Mouse (Mus musculus): Measurements from ENCODE around the gene Macf1. TPM values are rescaled to one million over a fixed set of nuclear protein-coding genes. Genes with fewer than 3 reads are reported as not detected.

Macf1 gene
- polyA plus RNA-seq, 1 experiment = 60.4 TPM

GRCm38 (mm10) chr4:123425672-123426272 lies 258.4 kb downstream of the Macf1 start:
- Histone ChIP-seq H3K4me3 (ENCODE audit: insufficient read depth, poor library complexity, severe bottlenecking) (no peak overlapping the region), H3K36me3 (ENCODE audit: control insufficient read depth, insufficient read depth) (no peaks in the 10 kb centered on the region), H3ac (ENCODE audit: control insufficient read depth, insufficient read length, low read depth) (no peak overlapping the region), H3K27me3 (ENCODE audit: control insufficient read depth, insufficient read depth, insufficient read length) (no peaks in the 10 kb centered on the region), H3K79me2 (ENCODE audit: control insufficient read depth, insufficient read depth) (peaks cover 50% of the 10 kb centered on the region), H3K79me3 (ENCODE audit: low read depth) (peaks cover 16% of the 10 kb centered on the region)
- TF ChIP-seq MAX (IDR thresholded peaks at IDR 0.05) (no peak), USF1 (IDR thresholded peaks at IDR 0.05; ENCODE audit: low read depth) (no peak), CTCF (IDR thresholded peaks at IDR 0.05; ENCODE audit: control insufficient read depth, insufficient read depth, insufficient read length) (no peak), CEBPB (IDR thresholded peaks at IDR 0.05; ENCODE audit: low read depth) (peak; percentile 30), MYOD1 (IDR thresholded peaks at IDR 0.05; ENCODE audit: control insufficient read depth, insufficient read length, low read depth) (no peak), FOSL1 (IDR thresholded peaks at IDR 0.05; ENCODE audit: insufficient read depth, low read length, poor library complexity, severe bottlenecking) (no peak)

- H3K36me3 ChIP-seq (ENCODE audit: control insufficient read depth, insufficient read depth) = peaks cover 6% of the 10 kb centered on the region
- H3ac ChIP-seq (ENCODE audit: control insufficient read depth, insufficient read length, low read depth) = no peak overlapping the region
- no peak for TF ChIP-seq FOSL1 (IDR thresholded peaks at IDR 0.05; ENCODE audit: insufficient read depth, low read length, poor library complexity, severe bottlenecking)
- peaks cover 56% of the 10 kb centered on the region for H3K79me2 ChIP-seq (ENCODE audit: control insufficient read depth, insufficient read depth)
- H3K79me3 ChIP-seq (ENCODE audit: low read depth) = peaks cover 18% of the 10 kb centered on the region
- H3K27me3 ChIP-seq (ENCODE audit: control insufficient read depth, insufficient read depth, insufficient read length) = no peaks in the 10 kb centered on the region
- no peak overlapping the region for H3K4me3 ChIP-seq (ENCODE audit: insufficient read depth, poor library complexity, severe bottlenecking)
These were observed 260.1 kb downstream of the Macf1 start for GRCm38 (mm10) chr4:123424050-123424449.

- Histone ChIP-seq H3K27me3 (ENCODE audit: control insufficient read depth, insufficient read depth, insufficient read length) (no peaks in the 10 kb centered on the region), H3K79me3 (ENCODE audit: low read depth) (peaks cover 18% of the 10 kb centered on the region), H3K79me2 (ENCODE audit: control insufficient read depth, insufficient read depth) (peaks cover 47% of the 10 kb centered on the region), H3K4me3 (ENCODE audit: insufficient read depth, poor library complexity, severe bottlenecking) (no peak overlapping the region), H3ac (ENCODE audit: control insufficient read depth, insufficient read length, low read depth) (no peak overlapping the region), H3K36me3 (ENCODE audit: control insufficient read depth, insufficient read depth) (peaks cover 6% of the 10 kb centered on the region)
- TF ChIP-seq CTCF (IDR thresholded peaks at IDR 0.05; ENCODE audit: control insufficient read depth, insufficient read depth, insufficient read length) (no peak), MYOD1 (IDR thresholded peaks at IDR 0.05; ENCODE audit: control insufficient read depth, insufficient read length, low read depth) (peak; percentile 91), CEBPB (IDR thresholded peaks at IDR 0.05; ENCODE audit: low read depth) (peak; percentile 76), MYOG (IDR thresholded peaks at IDR 0.05; ENCODE audit: control insufficient read depth, extremely low read depth, insufficient read length) (no peak), FOSL1 (IDR thresholded peaks at IDR 0.05; ENCODE audit: insufficient read depth, low read length, poor library complexity, severe bottlenecking) (peak; percentile 49)
These were observed 261.3 kb downstream of the Macf1 start for GRCm38 (mm10) chr4:123422828-123423227.

- peaks cover 6% of the 10 kb centered on the region for H3K36me3 ChIP-seq (ENCODE audit: control insufficient read depth, insufficient read depth)
- H3K4me3 ChIP-seq (ENCODE audit: insufficient read depth, poor library complexity, severe bottlenecking) = no peak overlapping the region
- H3K27me3 ChIP-seq (ENCODE audit: control insufficient read depth, insufficient read depth, insufficient read length) = no peaks in the 10 kb centered on the region
- peaks cover 15% of the 10 kb centered on the region for H3K79me2 ChIP-seq (ENCODE audit: control insufficient read depth, insufficient read depth)
- H3K79me3 ChIP-seq (ENCODE audit: low read depth) = peaks cover 4% of the 10 kb centered on the region
- no peak for TF ChIP-seq USF1 (IDR thresholded peaks at IDR 0.05; ENCODE audit: low read depth)
- no peak for TF ChIP-seq FOSL1 (IDR thresholded peaks at IDR 0.05; ENCODE audit: insufficient read depth, low read length, poor library complexity, severe bottlenecking)
- no peak for TF ChIP-seq CTCF (IDR thresholded peaks at IDR 0.05; ENCODE audit: control insufficient read depth, insufficient read depth, insufficient read length)
- no peak for TF ChIP-seq MAX (IDR thresholded peaks at IDR 0.05)
- TF ChIP-seq CEBPB (IDR thresholded peaks at IDR 0.05; ENCODE audit: low read depth) = no peak
- no peak for TF ChIP-seq MYOG (IDR thresholded peaks at IDR 0.05; ENCODE audit: control insufficient read depth, extremely low read depth, insufficient read length)
- TF ChIP-seq MYOD1 (IDR thresholded peaks at IDR 0.05; ENCODE audit: control insufficient read depth, insufficient read length, low read depth) = no peak
- no peak overlapping the region for H3ac ChIP-seq (ENCODE audit: control insufficient read depth, insufficient read length, low read depth)
These were observed 266.1 kb downstream of the Macf1 start for GRCm38 (mm10) chr4:123418032-123418431.

GRCm38 (mm10) chr4:123417478-123417877 lies 266.7 kb downstream of the Macf1 start:
- H3K27me3 ChIP-seq (ENCODE audit: control insufficient read depth, insufficient read depth, insufficient read length) = no peaks in the 10 kb centered on the region
- H3ac ChIP-seq (ENCODE audit: control insufficient read depth, insufficient read length, low read depth) = no peak overlapping the region
- peaks cover 4% of the 10 kb centered on the region for H3K79me3 ChIP-seq (ENCODE audit: low read depth)
- no peak overlapping the region for H3K4me3 ChIP-seq (ENCODE audit: insufficient read depth, poor library complexity, severe bottlenecking)
- TF ChIP-seq USF1 (IDR thresholded peaks at IDR 0.05; ENCODE audit: low read depth) (no peak), MYOD1 (IDR thresholded peaks at IDR 0.05; ENCODE audit: control insufficient read depth, insufficient read length, low read depth) (no peak), MAX (IDR thresholded peaks at IDR 0.05) (no peak), FOSL1 (IDR thresholded peaks at IDR 0.05; ENCODE audit: insufficient read depth, low read length, poor library complexity, severe bottlenecking) (no peak), CEBPB (IDR thresholded peaks at IDR 0.05; ENCODE audit: low read depth) (no peak), MYOG (IDR thresholded peaks at IDR 0.05; ENCODE audit: control insufficient read depth, extremely low read depth, insufficient read length) (no peak), CTCF (IDR thresholded peaks at IDR 0.05; ENCODE audit: control insufficient read depth, insufficient read depth, insufficient read length) (no peak)
- H3K79me2 ChIP-seq (ENCODE audit: control insufficient read depth, insufficient read depth) = peaks cover 15% of the 10 kb centered on the region
- H3K36me3 ChIP-seq (ENCODE audit: control insufficient read depth, insufficient read depth) = peaks cover 6% of the 10 kb centered on the region

GRCm38 (mm10) chr4:123416829-123417228 lies 267.3 kb downstream of the Macf1 start:
- TF ChIP-seq USF1 (IDR thresholded peaks at IDR 0.05; ENCODE audit: low read depth) = no peak
- no peak for TF ChIP-seq MYOG (IDR thresholded peaks at IDR 0.05; ENCODE audit: control insufficient read depth, extremely low read depth, insufficient read length)

More at GRCm38 (mm10) chr4:123416829-123417228, 267.3 kb downstream of the Macf1 start:
- Histone ChIP-seq H3K4me3 (ENCODE audit: insufficient read depth, poor library complexity, severe bottlenecking) (no peak overlapping the region), H3K36me3 (ENCODE audit: control insufficient read depth, insufficient read depth) (peaks cover 6% of the 10 kb centered on the region), H3K27me3 (ENCODE audit: control insufficient read depth, insufficient read depth, insufficient read length) (no peaks in the 10 kb centered on the region), H3K79me3 (ENCODE audit: low read depth) (peaks cover 2% of the 10 kb centered on the region), H3ac (ENCODE audit: control insufficient read depth, insufficient read length, low read depth) (no peak overlapping the region), H3K79me2 (ENCODE audit: control insufficient read depth, insufficient read depth) (peaks cover 15% of the 10 kb centered on the region)
